Mouse (Mus musculus) splenic B cell, adult 2 months (primary cell): ENCODE results near the gene Gm10053.
"Not testable (repeated sequence)": the region's sequence is repeated elsewhere in the genome, so short reads cannot be mapped to it uniquely, and the experiment has no call there.

Experiments used
- DNase-seq: peaks from one replicate; pipeline ENCODE4 v3.0.0-alpha.2; 2011; ENCODE audit warnings: low read depth, low spot score
- H3K27me3 ChIP-seq: 2 replicates; pipeline ENCODE4 v1.6.1; 2012; ENCODE audit warnings: mild to moderate bottlenecking, low read length, moderate library complexity, mixed read lengths; ENCODE audit not compliant: control insufficient read depth, poor library complexity, insufficient read depth, severe bottlenecking
- H3K36me3 ChIP-seq: 2 replicates; pipeline ENCODE4 v1.6.1; 2012; ENCODE audit warnings: mild to moderate bottlenecking, low read length, moderate library complexity, mixed read lengths; ENCODE audit not compliant: control insufficient read depth, poor library complexity, insufficient read depth, severe bottlenecking

Gene Gm10053

DNA sequence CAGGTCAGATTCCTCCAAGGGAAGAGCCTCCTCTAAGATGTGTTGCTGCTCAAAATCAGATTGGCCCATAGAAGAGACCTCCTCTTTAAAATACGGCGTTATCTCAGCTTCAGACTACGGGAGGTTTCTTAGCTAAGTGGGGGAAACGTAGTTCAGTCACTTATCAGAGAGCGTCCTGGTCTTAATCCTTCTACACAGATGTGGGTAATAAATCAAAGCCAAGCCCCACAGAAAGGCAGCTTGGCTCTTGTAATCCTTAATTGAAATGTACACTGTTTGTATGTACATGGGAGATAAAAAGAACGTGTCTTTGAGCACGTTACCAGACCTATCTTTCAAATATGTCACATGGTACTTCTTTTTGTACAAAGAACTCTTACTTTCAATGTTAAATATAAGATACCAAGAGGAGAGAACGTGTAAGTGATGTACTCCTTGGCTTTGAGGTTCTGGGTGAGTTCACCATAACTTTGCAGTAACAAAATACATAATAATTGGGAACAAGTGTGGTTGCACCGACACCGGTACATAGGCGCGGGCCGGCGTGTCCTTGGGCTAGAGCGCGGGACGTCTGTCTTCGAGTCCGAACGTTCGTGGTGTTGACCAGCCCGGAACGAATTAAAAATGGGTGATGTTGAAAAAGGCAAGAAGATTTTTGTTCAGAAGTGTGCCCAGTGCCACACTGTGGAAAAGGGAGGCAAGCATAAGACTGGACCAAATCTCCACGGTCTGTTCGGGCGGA, at the start of gene Gm10053:
TSS of gene Gm10053 (plus strand) at position 558 of the 742 bp plus-strand sequence.
- not testable (repeated sequence) for DNase-seq, H3K27me3 ChIP-seq, H3K36me3 ChIP-seq

GRCm38 (mm10) chr19:24842080-24842479, 33.4 kb upstream of the Gm10053 start:
- Histone ChIP-seq H3K36me3 (no peaks in the 10 kb centered on the region), H3K27me3 (no peaks in the 10 kb centered on the region)
- no peak for DNase-seq

GRCm38 (mm10) chr19:24845007-24845546, 30.4 kb upstream of the Gm10053 start:
- no peak for DNase-seq
- no peaks in the 10 kb centered on the region for H3K36me3 ChIP-seq
- H3K27me3 ChIP-seq = no peaks in the 10 kb centered on the region

GRCm38 (mm10) chr19:24848345-24848744, 27.1 kb upstream of the Gm10053 start:
- no peaks in the 10 kb centered on the region for H3K36me3 ChIP-seq
- DNase-seq = no peak
- H3K27me3 ChIP-seq = no peaks in the 10 kb centered on the region

DNA sequence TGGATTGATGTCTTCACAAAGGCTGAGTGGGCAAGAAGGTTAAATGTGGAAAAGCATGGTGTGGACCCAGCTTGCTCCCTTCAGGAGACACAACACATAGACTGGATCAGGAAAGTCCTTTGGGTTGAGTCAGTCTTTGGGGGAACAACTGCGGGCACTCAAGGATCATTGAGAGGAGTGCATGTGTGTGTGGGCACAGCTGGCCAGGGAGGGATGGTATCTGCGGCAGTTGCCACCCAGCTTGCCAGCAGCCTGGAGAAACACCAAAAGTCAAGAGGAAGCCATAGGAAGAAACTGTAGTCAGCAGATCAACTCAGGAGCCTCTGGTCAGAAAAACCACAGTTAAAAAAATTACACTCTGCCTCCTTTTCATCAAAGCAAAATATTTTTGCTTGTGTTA, 26.6 kb upstream of the Gm10053 start:
- Histone ChIP-seq H3K27me3 (no peaks in the 10 kb centered on the region), H3K36me3 (no peaks in the 10 kb centered on the region)
- no peak for DNase-seq

DNA sequence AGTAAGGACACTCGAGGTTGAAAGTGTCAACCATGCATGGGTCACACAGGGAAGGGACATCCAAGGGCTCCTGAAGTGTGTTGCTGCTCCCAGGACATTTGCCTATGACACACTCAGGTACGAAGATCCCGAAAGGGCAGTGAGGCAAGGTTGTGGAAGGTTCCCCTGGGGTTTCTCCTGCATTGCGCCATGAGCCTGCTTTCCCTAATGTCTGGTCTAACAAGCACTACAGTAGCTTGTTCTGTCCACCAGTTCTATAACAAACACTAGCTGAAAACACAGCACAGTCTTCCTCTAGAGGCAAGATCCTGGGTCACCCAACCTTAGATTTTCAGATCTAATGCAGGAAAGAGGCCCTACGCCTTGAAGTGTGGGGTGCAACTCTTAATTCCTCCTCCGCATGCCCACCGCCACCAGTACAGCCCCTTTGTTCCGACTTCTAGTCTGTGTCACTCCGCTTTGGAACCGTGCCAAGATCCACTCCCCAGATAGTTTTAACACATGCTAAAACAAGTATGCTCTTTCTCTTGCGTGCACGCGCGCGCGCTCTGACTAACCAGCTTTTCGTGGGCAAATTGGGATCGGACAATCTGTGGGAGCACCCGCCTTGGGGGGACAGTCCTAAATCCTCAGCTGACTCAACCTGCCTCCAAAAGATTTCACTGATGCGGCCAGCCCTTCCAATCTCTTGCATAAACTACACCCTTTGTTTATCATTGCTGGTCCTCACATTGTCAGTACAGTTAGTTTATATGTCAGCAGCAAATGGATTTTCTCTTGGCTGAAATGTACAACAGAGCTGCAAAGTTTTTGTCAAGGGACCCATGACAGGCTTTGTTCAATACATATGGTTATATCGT, 23.8 kb upstream of the Gm10053 start:
- Histone ChIP-seq H3K36me3 (no peaks in the 10 kb centered on the region), H3K27me3 (no peaks in the 10 kb centered on the region)

DNA sequence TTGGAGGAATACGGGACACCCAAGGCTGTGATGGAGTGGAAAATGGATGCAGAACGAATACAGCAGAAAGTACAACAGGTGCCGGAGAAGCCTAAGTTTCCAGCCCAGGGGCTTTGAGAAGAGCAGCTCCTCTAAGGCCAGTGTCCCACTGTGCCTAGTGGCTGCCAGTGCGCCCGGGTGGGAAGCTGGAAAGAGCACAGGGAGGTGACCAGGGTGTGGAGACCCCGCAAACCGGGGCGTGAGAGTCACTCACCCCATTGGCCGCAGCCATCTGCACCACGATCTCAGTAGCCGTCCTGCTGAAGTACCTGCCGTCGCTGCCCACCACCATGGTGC, 14.2 kb upstream of the Gm10053 start:
- Histone ChIP-seq H3K27me3 (no peaks in the 10 kb centered on the region), H3K36me3 (no peaks in the 10 kb centered on the region)
- no peak for DNase-seq

More for the DNA sequence above, 23.8 kb upstream of the Gm10053 start:
- DNase-seq = no peak

DNA sequence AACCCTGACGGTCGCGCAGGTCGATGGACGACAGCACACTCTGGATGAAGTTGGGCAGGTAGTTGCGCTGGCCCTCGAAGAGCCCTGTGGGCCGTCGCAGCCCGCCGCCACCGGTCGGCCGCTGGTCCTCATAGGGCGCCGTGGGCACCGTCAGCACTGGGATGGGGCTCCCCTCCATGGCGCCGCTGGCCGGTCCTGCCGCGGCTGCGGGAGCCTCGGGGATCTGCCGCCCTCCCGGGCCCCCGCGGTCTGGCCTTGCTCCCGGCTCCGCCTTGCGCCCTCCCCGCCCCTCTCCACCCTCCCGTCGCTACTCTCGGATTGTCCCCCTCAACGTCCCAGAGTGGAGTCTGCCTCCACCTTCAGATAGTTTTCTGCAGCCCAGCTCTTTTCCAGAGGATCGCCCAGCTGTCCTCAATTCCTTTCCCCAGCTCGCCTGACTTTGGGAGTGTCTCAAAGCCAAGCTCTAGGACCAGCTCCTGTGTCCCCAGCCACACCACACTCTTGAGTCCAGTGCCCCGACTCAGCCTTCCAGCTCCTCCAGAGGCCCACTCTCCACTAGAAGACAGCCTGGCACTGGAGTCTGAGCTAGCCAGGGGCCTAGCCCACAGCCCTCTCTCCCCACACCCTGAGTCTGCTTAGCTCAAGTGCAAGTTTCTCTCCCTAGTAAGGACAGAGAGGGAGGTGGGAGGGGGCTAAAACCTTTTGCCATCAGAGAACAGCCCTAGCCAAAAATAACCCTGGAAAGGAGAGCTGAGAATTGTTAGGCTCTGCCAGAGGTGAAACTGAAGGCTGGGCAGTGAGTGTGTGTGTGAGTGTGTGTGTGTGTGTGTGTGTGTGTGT, 13.7 kb upstream of the Gm10053 start, which contains the start of gene Pgm5:
TSS of gene Pgm5 (minus strand) at position 244 of the 840 bp plus-strand sequence.
- DNase-seq = no peak
- Histone ChIP-seq H3K36me3 (no peaks in the 10 kb centered on the region), H3K27me3 (no peaks in the 10 kb centered on the region)

GRCm38 (mm10) chr19:24865436-24865835, 10.1 kb upstream of the Gm10053 start:
- Histone ChIP-seq H3K36me3 (no peaks in the 10 kb centered on the region), H3K27me3 (no peaks in the 10 kb centered on the region)
- DNase-seq = no peak

DNA sequence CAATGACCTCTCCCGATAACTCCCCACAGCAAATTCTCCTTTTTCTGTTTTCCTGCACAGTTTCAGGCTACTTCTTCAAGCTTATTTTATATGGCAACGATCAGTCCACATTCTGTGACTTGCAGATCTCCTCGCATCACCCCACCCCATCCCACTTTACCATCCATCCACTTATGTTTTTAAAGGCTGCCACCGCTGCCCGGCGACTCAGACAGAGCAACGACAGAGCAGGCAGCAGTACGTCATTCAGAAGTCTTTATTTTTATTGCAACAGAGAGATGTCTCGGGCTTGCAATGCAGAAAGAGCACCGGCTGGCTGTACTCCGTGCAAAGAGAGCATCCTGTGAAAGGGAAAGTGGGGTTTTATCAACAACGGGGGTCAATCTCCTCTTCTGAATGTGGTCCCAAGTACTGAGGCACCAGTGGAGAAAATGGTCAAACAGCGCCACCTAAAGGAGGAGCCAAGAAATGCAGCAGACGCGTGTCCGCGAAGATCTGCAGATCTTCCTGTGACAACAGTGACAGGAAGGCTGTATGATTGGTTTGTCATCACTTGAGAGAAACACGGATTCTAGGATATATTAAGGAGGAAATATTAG, 4.3 kb upstream of the Gm10053 start:
- peak; percentile 84 for DNase-seq
- Histone ChIP-seq H3K36me3 (no peaks in the 10 kb centered on the region), H3K27me3 (no peaks in the 10 kb centered on the region)

DNA sequence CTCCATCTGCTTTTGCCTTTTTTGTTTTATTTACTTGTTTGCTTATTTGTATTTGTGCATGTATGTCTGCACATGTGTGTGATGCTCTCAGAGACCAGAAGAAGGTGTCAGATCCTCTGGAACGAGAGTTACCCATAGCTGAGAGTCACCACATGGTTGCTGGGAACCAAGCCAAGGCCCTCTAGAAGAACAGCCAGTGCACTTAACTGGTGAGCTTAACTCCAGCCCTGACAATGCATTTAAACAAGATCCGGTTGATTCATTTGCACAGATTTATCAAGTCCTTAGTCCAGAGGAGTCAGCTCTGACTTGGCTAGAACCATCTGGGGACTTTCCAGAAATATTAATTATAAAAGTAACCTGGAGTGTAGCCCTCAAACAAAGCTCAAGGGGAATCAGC, 1.6 kb upstream of the Gm10053 start:
- H3K27me3 ChIP-seq = no peaks in the 10 kb centered on the region
- no peaks in the 10 kb centered on the region for H3K36me3 ChIP-seq
- no peak for DNase-seq

GRCm38 (mm10) chr19:24881237-24881636, 5.8 kb downstream of the Gm10053 start:
- Histone ChIP-seq H3K36me3 (no peaks in the 10 kb centered on the region), H3K27me3 (no peaks in the 10 kb centered on the region)
- no peak for DNase-seq

DNA sequence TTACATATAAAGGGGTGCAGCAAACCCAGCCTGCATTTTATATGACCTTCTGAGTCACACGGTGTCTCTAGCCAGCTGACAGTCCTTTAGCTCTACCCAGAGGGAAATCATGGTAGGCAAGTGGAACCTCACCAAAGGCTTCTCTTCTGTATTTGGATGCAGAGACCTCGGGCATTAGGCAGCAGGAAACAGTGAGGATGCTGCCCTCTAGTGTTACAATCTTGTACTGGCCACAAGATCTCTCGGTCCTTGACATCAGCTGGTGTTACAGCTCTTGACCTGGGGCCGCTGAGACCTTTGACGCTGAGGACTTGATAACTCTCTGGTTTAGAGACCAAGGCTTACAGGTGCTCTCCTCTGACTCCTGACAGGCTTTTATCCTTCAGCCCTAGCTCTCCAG, 10.0 kb downstream of the Gm10053 start:
- DNase-seq = peak; percentile 74
- H3K36me3 ChIP-seq = no peaks in the 10 kb centered on the region
- no peaks in the 10 kb centered on the region for H3K27me3 ChIP-seq

- Histone ChIP-seq H3K36me3 (no peaks in the 10 kb centered on the region), H3K27me3 (no peaks in the 10 kb centered on the region)
- no peak for DNase-seq
These were observed 11.4 kb downstream of the Gm10053 start for GRCm38 (mm10) chr19:24886888-24887287.
